Mouse (Mus musculus) ES-CJ7 (cell line): ENCODE results near the gene Map2k5.

Experiments used
- DNase-seq: peaks from one replicate; pipeline ENCODE4 v3.0.0; 2011; ENCODE audit warnings: low read depth, low spot score

Map2k5 gene

GRCm38 (mm10) chr9:63146126-63146855, 231.4 kb downstream of the Map2k5 start:
- DNase-seq, result no peak

- peak; percentile 60 for DNase-seq
Observed at GRCm38 (mm10) chr9:63145249-63146125, 232.2 kb downstream of the Map2k5 start.

GRCm38 (mm10) chr9:63144502-63145248, 233.0 kb downstream of the Map2k5 start:
- DNase-seq, result no peak

GRCm38 (mm10) chr9:63143641-63144501, 233.8 kb downstream of the Map2k5 start:
- peak; percentile 27 for DNase-seq

GRCm38 (mm10) chr9:63143227-63143626, 234.5 kb downstream of the Map2k5 start:
- peak; percentile 19 for DNase-seq

GRCm38 (mm10) chr9:63142335-63143036, 235.2 kb downstream of the Map2k5 start:
- DNase-seq, result peak; percentile 21

GRCm38 (mm10) chr9:63141641-63142334, 235.9 kb downstream of the Map2k5 start:
- DNase-seq, result peak; percentile 58

GRCm38 (mm10) chr9:63140211-63140610, 237.5 kb downstream of the Map2k5 start:
- peak; percentile 37 for DNase-seq

GRCm38 (mm10) chr9:63139661-63140060, 238.0 kb downstream of the Map2k5 start:
- no peak for DNase-seq

GRCm38 (mm10) chr9:63138481-63138967, 239.2 kb downstream of the Map2k5 start:
- peak; percentile 52 for DNase-seq

GRCm38 (mm10) chr9:63137615-63137915, 240.1 kb downstream of the Map2k5 start:
- no peak for DNase-seq

GRCm38 (mm10) chr9:63136756-63137614, 240.7 kb downstream of the Map2k5 start:
- peak; percentile 43 for DNase-seq

- no peak for DNase-seq
Observed at GRCm38 (mm10) chr9:63136241-63136640, 241.5 kb downstream of the Map2k5 start.

GRCm38 (mm10) chr9:63135801-63136200, 241.9 kb downstream of the Map2k5 start:
- DNase-seq, result peak; percentile 55

GRCm38 (mm10) chr9:63135356-63135755, 242.3 kb downstream of the Map2k5 start:
- DNase-seq, result no peak

GRCm38 (mm10) chr9:63133659-63134058, 244.0 kb downstream of the Map2k5 start:
- DNase-seq, result no peak

GRCm38 (mm10) chr9:63132673-63133601, 244.8 kb downstream of the Map2k5 start:
- DNase-seq, result peak; percentile 98
